Comparison of ENCODE assay signal across 10 mouse cellular contexts in genomic region chr13:75940791-75941517, GRCm38 (mm10). TPM values are rescaled to one million over a fixed set of nuclear protein-coding genes. Genes with fewer than 3 reads are reported as not detected.
DNase-seq lines count a peak whose midpoint lies in the region; ATAC-seq lines count a peak whose summit lies in the region.
"Had no signal": no experiment of that assay in that cellular context is flagged by ENCODE, and none has a peak within 500 bp of the region (broad histone marks: within the 10 kb centered on the region; RNA-seq: fewer than 3 reads in every experiment).

No protein-coding gene starts in this region.

- peaks cover 24% of the 10 kb centered on the region for H3K36me3 ChIP-seq in embryonic facial prominence, embryonic 12.5 days
- H3K36me3 ChIP-seq in hindbrain, embryonic 11.5 days (ENCODE audit: control insufficient read depth, insufficient read depth, low read length): peaks cover 5% of the 10 kb centered on the region

- intact Hi-C loops in heart, postnatal 36 days (cut with DNase I): loop anchor here (5.0 to 10.0 kb wide), 2 partner anchors 156 to 236 kb away; partner anchors contain the start of genes Arsk, Ell2 and Ttc37

- H3K9ac ChIP-seq in embryonic facial prominence, embryonic 12.5 days: no peak overlapping the region
- 0 out of 2 replicates have a peak overlapping the region, but pooled peaks have one; percentile 7 for H3K9ac ChIP-seq in hindbrain, embryonic 11.5 days (ENCODE audit: low read depth, low read length)
- H3K9ac ChIP-seq: liver, embryonic 15.5 days had no signal

- peaks cover 25% of the 10 kb centered on the region for H3K4me1 ChIP-seq in embryonic facial prominence, embryonic 12.5 days
- no peaks in the 10 kb centered on the region for H3K4me1 ChIP-seq in hindbrain, embryonic 11.5 days (replicated peaks; ENCODE audit: control insufficient read depth, insufficient read depth, low read length)

- peak overlapping the region; percentile 48 for H3K4me2 ChIP-seq in embryonic facial prominence, embryonic 12.5 days (replicated peaks)
- H3K4me2 ChIP-seq in hindbrain, embryonic 11.5 days (replicated peaks; ENCODE audit: low read depth, low read length): peak overlapping the region; percentile 12; the same call in 1 of the 2 replicates
- H3K4me2 ChIP-seq: liver, embryonic 15.5 days had no signal

- no peaks in the 10 kb centered on the region for H3K27me3 ChIP-seq in embryonic facial prominence, embryonic 12.5 days
- no peaks in the 10 kb centered on the region for H3K27me3 ChIP-seq in hindbrain, embryonic 11.5 days (ENCODE audit: control insufficient read depth, insufficient read depth, low read length)

- peak; percentile 23 to 25 for DNase-seq in heart, adult 18-20 months
- no peak for DNase-seq in heart, postnatal 36 days
- DNase-seq in hindbrain, embryonic 11.5 days (ENCODE audit: low spot score): no peak
- DNase-seq in spleen, postnatal 14 days (ENCODE audit: low spot score in 2 of 2): no peak
- no peak for DNase-seq in embryo, embryonic 10 days (ENCODE audit: low spot score)
- DNase-seq in spleen, adult 18-20 months: no peak

- 66% methylated on average over 2 of the region's 2 CpGs for WGBS in embryonic facial prominence, embryonic 12.5 days
- 92% methylated on average over 2 of the region's 2 CpGs for WGBS in hindbrain, embryonic 11.5 days

- no peak for ATAC-seq in embryonic facial prominence, embryonic 12.5 days (ENCODE audit: insufficient number of reproducible peaks, insufficient read depth, low FRiP score, low TSS enrichment)
- no peak for ATAC-seq in hindbrain, embryonic 11.5 days (ENCODE audit: low FRiP score)
- ATAC-seq in megakaryocyte progenitor cell, adult 5-6 weeks (replicated peaks; ENCODE audit: poor library complexity): peak; percentile 23

- H3K9me3 ChIP-seq in embryonic facial prominence, embryonic 12.5 days: no peaks in the 10 kb centered on the region
- no peaks in the 10 kb centered on the region for H3K9me3 ChIP-seq in hindbrain, embryonic 11.5 days (ENCODE audit: control insufficient read depth, low read length)
- H3K9me3 ChIP-seq: liver, embryonic 15.5 days had no signal

- peak overlapping the region; percentile 15; the same call in 1 of the 2 replicates for H3K4me3 ChIP-seq in embryonic facial prominence, embryonic 12.5 days
- H3K4me3 ChIP-seq in hindbrain, embryonic 11.5 days (ENCODE audit: low read depth, low read length): peak overlapping the region; percentile 4; the same call in 1 of the 2 replicates
- H3K4me3 ChIP-seq: liver, embryonic 15.5 days had no signal

- H3K27ac ChIP-seq in embryonic facial prominence, embryonic 12.5 days: no peak overlapping the region
- no peak overlapping the region for H3K27ac ChIP-seq in hindbrain, embryonic 11.5 days (ENCODE audit: low read depth, low read length)
- H3K27ac ChIP-seq: liver, embryonic 15.5 days had no signal

RNA-seq across cellular contexts. Expression of gene Rhobtb3, which starts 2.8 kb away (rescaled TPM):
- total RNA-seq in heart, adult 18-20 months (2021): 10 to 100 TPM; 11.0 to 11.3 TPM
- 10 to 100 TPM; 11.0 to 14.1 TPM for total RNA-seq in heart, postnatal 36 days (2021)
- polyA plus RNA-seq in embryonic facial prominence, embryonic 12.5 days (2016; fragmentation: Nextera tagmentation; extraction: Ambion mirVana): 66.1 and 71.3 TPM in 2 replicates
- 55.2 and 64.5 TPM in 2 replicates for polyA plus RNA-seq in hindbrain, embryonic 11.5 days (2014; fragmentation: Nextera tagmentation; extraction: Ambion mirVana)
- 5.9 and 9.1 TPM in 2 replicates for total RNA-seq in megakaryocyte progenitor cell, adult 5-6 weeks (2015)
- 6.6 and 9.1 TPM in 2 replicates for total RNA-seq in megakaryocyte progenitor cell, adult 5-6 weeks (2017)

RNA-seq across cellular contexts. Expression of gene Spata9, which starts 26.0 kb away (rescaled TPM):
- total RNA-seq in heart, adult 18-20 months (2021): not detected
- not detected for total RNA-seq in heart, postnatal 36 days (2021)
- polyA plus RNA-seq in embryonic facial prominence, embryonic 12.5 days (2016; fragmentation: Nextera tagmentation; extraction: Ambion mirVana): 0.67 and 1.2 TPM in 2 replicates
- polyA plus RNA-seq in hindbrain, embryonic 11.5 days (2014; fragmentation: Nextera tagmentation; extraction: Ambion mirVana): 0.97 and 1.0 TPM in 2 replicates
- not detected in 2 replicates for total RNA-seq in megakaryocyte progenitor cell, adult 5-6 weeks (2015)
- total RNA-seq in megakaryocyte progenitor cell, adult 5-6 weeks (2017): not detected in 2 replicates
- total RNA-seq: gastrocnemius, adult 8-10 months had no signal

Comparison
In these comparisons a context has a peak if more than half of its experiments do, and no peak if none do; other contexts are left out.
1. DNase-seq: peak in heart, adult 18-20 months (2 of 2); none in heart, postnatal 36 days (0 of 2), hindbrain, embryonic 11.5 days (single experiment), spleen, postnatal 14 days (0 of 2), embryo, embryonic 10 days (single experiment) and spleen, adult 18-20 months (0 of 2).